Mouse (Mus musculus) CH12.LX (cell line): ENCODE measurements at regions not wholly inside any gene's neighbourhood (a gene's known extent, or its start where the extent isn't known, plus 50 kb on each side); places are given as distances from the start of the nearest gene placed in this dataset.
A peak's percentile ranks its signal among the peaks of the same experiment; 100 is the strongest.

Source experiments
- DNase-seq: peaks from one replicate; pipeline ENCODE4 v3.0.0-alpha.2; 2013; ENCODE audit errors: extremely low read depth
- H3K27ac ChIP-seq: 2 replicates; pipeline ENCODE4 v1.5.1; 2012; ENCODE audit warnings: low read depth, mild to moderate bottlenecking, control low read depth, moderate library complexity; ENCODE audit not compliant: insufficient read depth
- H3K27me3 ChIP-seq: replicated peaks from 2 replicates; pipeline ENCODE3; 2012; ENCODE audit warnings: inconsistent platforms
- H3K36me3 ChIP-seq, 2 experiments: replicated peaks in 1 of 2; 2 replicates each; pipeline versions ENCODE3 to v1.6.1; 2012; ENCODE audit warnings: inconsistent platforms in 1 of 2, low read length in 1 of 2, mild to moderate bottlenecking in 1 of 2, mixed read lengths in 1 of 2, moderate library complexity in 1 of 2; ENCODE audit not compliant: control insufficient read depth in 1 of 2, insufficient read depth in 1 of 2
- H3K4me1 ChIP-seq, 2 experiments: 2 replicates each; pipeline ENCODE4 v1.6.1; 2012; ENCODE audit warnings: inconsistent platforms in 1 of 2, moderate library complexity in 1 of 2; ENCODE audit not compliant: insufficient read depth in 2 of 2, control insufficient read depth in 1 of 2
- H3K4me2 ChIP-seq: 2 replicates; pipeline ENCODE4 v1.6.1; 2012; ENCODE audit warnings: low read depth, mild to moderate bottlenecking, control low read depth; ENCODE audit not compliant: poor library complexity, insufficient read depth, severe bottlenecking
- H3K4me3 ChIP-seq, 3 experiments: fragments of 150-350 bp in 1 of 3; sonication (generic) in 1 of 3; replicated peaks in 1 of 3; 2 replicates each; pipeline versions ENCODE3 to v1.5.1; 2011 to 2012; ENCODE audit warnings: low read depth in 2 of 3, low read length in 2 of 3, mild to moderate bottlenecking in 2 of 3, moderate library complexity in 2 of 3, control low read depth in 1 of 3, improper control_type of control experiment in 1 of 3, inconsistent platforms in 1 of 3, mixed read lengths in 1 of 3; ENCODE audit not compliant: poor library complexity in 1 of 3
- H3K79me2 ChIP-seq: replicated peaks from 2 replicates; pipeline ENCODE4 v1.6.1; 2012; ENCODE audit warnings: mild to moderate bottlenecking, moderate library complexity; ENCODE audit not compliant: control insufficient read depth, poor library complexity, insufficient read depth, severe bottlenecking; ENCODE audit errors: extremely low read depth
- H3K9ac ChIP-seq: 2 replicates; pipeline ENCODE4 v1.6.1; 2012; ENCODE audit warnings: low read depth, mild to moderate bottlenecking, control low read depth, moderate library complexity; ENCODE audit not compliant: insufficient read depth
- H3K9me3 ChIP-seq: replicated peaks from 2 replicates; pipeline ENCODE3; 2012; ENCODE audit warnings: low read length, inconsistent platforms, mixed read lengths
- BHLHE40 ChIP-seq: IDR thresholded peaks from 2 replicates; pipeline ENCODE4 v1.6.1; 2011; ENCODE audit warnings: mild to moderate bottlenecking, low read depth, low read length, improper control_type of control experiment
- CHD1 ChIP-seq: IDR thresholded peaks from 2 replicates; pipeline ENCODE4 v1.6.1; 2012; ENCODE audit warnings: low read depth, low read length, improper control_type of control experiment, inconsistent platforms
- CHD2 ChIP-seq: IDR thresholded peaks from 2 replicates; pipeline ENCODE4 v1.6.1; 2011; ENCODE audit warnings: low read length, improper control_type of control experiment
- CTCF ChIP-seq, 2 experiments: IDR thresholded peaks in 1 of 2; conservative IDR thresholded peaks in 1 of 2; 2 replicates each; pipeline ENCODE4 v1.5.1; 2011 to 2012; ENCODE audit warnings: low read depth in 2 of 2, low read length in 2 of 2, improper control_type of control experiment in 1 of 2, inconsistent platforms in 1 of 2, mild to moderate bottlenecking in 1 of 2, moderate library complexity in 1 of 2
- ELF1 ChIP-seq: IDR thresholded peaks from 2 replicates; pipeline ENCODE4 v1.6.1; 2014; ENCODE audit warnings: low read depth, mild to moderate bottlenecking, inconsistent platforms, low read length, improper control_type of control experiment
- EP300 ChIP-seq: IDR thresholded peaks from 2 replicates; pipeline ENCODE4 v1.6.1; 2011; ENCODE audit warnings: low read length, improper control_type of control experiment
- ETS1 ChIP-seq: conservative IDR thresholded peaks from 2 replicates; pipeline ENCODE4 v1.6.1; 2012; ENCODE audit warnings: low read depth, mild to moderate bottlenecking, inconsistent platforms, low read length, improper control_type of control experiment, moderate library complexity
- GABPA ChIP-seq: IDR thresholded peaks from 2 replicates; pipeline ENCODE4 v1.6.1; 2012; ENCODE audit warnings: low read depth, low read length, improper control_type of control experiment, inconsistent platforms; ENCODE audit not compliant: insufficient replicate concordance
- HCFC1 ChIP-seq: IDR thresholded peaks from 2 replicates; pipeline ENCODE4 v1.6.1; 2012; ENCODE audit warnings: low read depth, mild to moderate bottlenecking, inconsistent platforms, low read length, improper control_type of control experiment
- IRF4 ChIP-seq: IDR thresholded peaks from 2 replicates; pipeline ENCODE4 v1.6.1; 2014; ENCODE audit warnings: low read depth, mild to moderate bottlenecking, inconsistent platforms, low read length, improper control_type of control experiment
- JUN ChIP-seq: IDR thresholded peaks from 2 replicates; pipeline ENCODE4 v1.6.1; 2011; ENCODE audit warnings: low read depth, mild to moderate bottlenecking, low read length, improper control_type of control experiment, moderate library complexity; ENCODE audit not compliant: insufficient read depth
- JUND ChIP-seq: conservative IDR thresholded peaks from 2 replicates; pipeline ENCODE4 v1.6.1; 2011; ENCODE audit warnings: low read depth, low read length, improper control_type of control experiment
- KAT2A ChIP-seq: IDR thresholded peaks from 2 replicates; pipeline ENCODE4 v1.6.1; 2012; ENCODE audit warnings: low read length, improper control_type of control experiment, inconsistent platforms; ENCODE audit not compliant: insufficient replicate concordance
- MAFK ChIP-seq: IDR thresholded peaks from 2 replicates; pipeline ENCODE4 v1.6.1; 2011; ENCODE audit warnings: low read length, improper control_type of control experiment; ENCODE audit not compliant: insufficient replicate concordance
- MAX ChIP-seq: IDR thresholded peaks from 2 replicates; pipeline ENCODE4 v1.6.1; 2011; ENCODE audit warnings: low read length, improper control_type of control experiment
- MAZ ChIP-seq: IDR thresholded peaks from 2 replicates; pipeline ENCODE4 v1.6.1; 2012; ENCODE audit warnings: low read depth, mild to moderate bottlenecking, inconsistent platforms, low read length, improper control_type of control experiment, moderate library complexity
- MEF2A ChIP-seq: IDR thresholded peaks from 2 replicates; pipeline ENCODE4 v1.6.1; 2014; ENCODE audit warnings: low read depth, mild to moderate bottlenecking, inconsistent platforms, low read length, improper control_type of control experiment, borderline replicate concordance
- MXI1 ChIP-seq: IDR thresholded peaks from 2 replicates; pipeline ENCODE4 v1.6.1; 2011; ENCODE audit warnings: mild to moderate bottlenecking, low read depth, low read length, improper control_type of control experiment
- MYC ChIP-seq: IDR thresholded peaks from 2 replicates; pipeline ENCODE4 v1.6.1; 2011; ENCODE audit warnings: low read depth, mild to moderate bottlenecking, improper control_type of control experiment, low read length
- NELFE ChIP-seq: IDR thresholded peaks from 2 replicates; pipeline ENCODE4 v1.6.1; 2011; ENCODE audit warnings: low read depth, low read length, improper control_type of control experiment
- NRF1 ChIP-seq: IDR thresholded peaks from 2 replicates; pipeline ENCODE4 v1.6.1; 2014; ENCODE audit warnings: low read depth, mild to moderate bottlenecking, inconsistent platforms, low read length, improper control_type of control experiment, moderate library complexity
- PAX5 ChIP-seq: IDR thresholded peaks from 2 replicates; pipeline ENCODE4 v1.6.1; 2012; ENCODE audit warnings: low read length, inconsistent platforms, mixed read lengths
- POLR2A ChIP-seq: IDR thresholded peaks from 2 replicates; pipeline ENCODE4 v1.6.1; 2011; ENCODE audit warnings: low read depth, mild to moderate bottlenecking, improper control_type of control experiment, low read length
- POLR2AphosphoS2 ChIP-seq: IDR thresholded peaks from 2 replicates; pipeline ENCODE4 v1.6.1; 2011; ENCODE audit warnings: low read depth, low read length, improper control_type of control experiment
- RAD21 ChIP-seq: IDR thresholded peaks from 2 replicates; pipeline ENCODE4 v1.6.1; 2011; ENCODE audit warnings: low read depth, mild to moderate bottlenecking, low read length, improper control_type of control experiment, moderate library complexity
- RCOR1 ChIP-seq: conservative IDR thresholded peaks from 2 replicates; pipeline ENCODE4 v1.6.1; 2012; ENCODE audit warnings: low read depth, mild to moderate bottlenecking, inconsistent platforms, low read length, improper control_type of control experiment
- SIN3A ChIP-seq: IDR thresholded peaks from 2 replicates; pipeline ENCODE4 v1.6.1; 2012; ENCODE audit warnings: low read length, improper control_type of control experiment, inconsistent platforms
- SMC3 ChIP-seq: IDR thresholded peaks from 2 replicates; pipeline ENCODE4 v1.6.1; 2011; ENCODE audit warnings: low read depth, low read length, improper control_type of control experiment
- TCF12 ChIP-seq: IDR thresholded peaks from 2 replicates; pipeline ENCODE4 v1.6.1; 2014; ENCODE audit warnings: low read depth, mild to moderate bottlenecking, inconsistent platforms, low read length, improper control_type of control experiment
- UBTF ChIP-seq: IDR thresholded peaks from 2 replicates; pipeline ENCODE4 v1.6.1; 2012; ENCODE audit warnings: low read depth, mild to moderate bottlenecking, inconsistent platforms, low read length, improper control_type of control experiment, moderate library complexity
- USF1 ChIP-seq: IDR thresholded peaks from 2 replicates; pipeline ENCODE4 v1.6.1; 2014; ENCODE audit warnings: low read depth, mild to moderate bottlenecking, inconsistent platforms, low read length, improper control_type of control experiment
- USF2 ChIP-seq: conservative IDR thresholded peaks from 2 replicates; pipeline ENCODE4 v1.6.1; 2011; ENCODE audit warnings: low read depth, low read length, improper control_type of control experiment
- ZKSCAN1 ChIP-seq: IDR thresholded peaks from 2 replicates; pipeline ENCODE4 v1.6.1; 2012; ENCODE audit warnings: low read depth, inconsistent platforms, low read length, improper control_type of control experiment, borderline replicate concordance
- ZMIZ1 ChIP-seq: IDR thresholded peaks from 2 replicates; pipeline ENCODE4 v1.6.1; 2012; ENCODE audit warnings: low read depth, mild to moderate bottlenecking, inconsistent platforms, low read length, improper control_type of control experiment
- ZNF384 ChIP-seq: IDR thresholded peaks from 2 replicates; pipeline ENCODE4 v1.6.1; 2012; ENCODE audit warnings: low read depth, low read length, improper control_type of control experiment, inconsistent platforms
- dilution Hi-C: fragments of 300-500 bp; cut with MboI; formaldehyde crosslinking; loops from 2 replicates; pipeline ENCODE4 v1.14.3; 2020; ENCODE audit warnings: low sequenced_read_pairs; ENCODE audit not compliant: extremely low pct_unique_long_range_greater_than_20kb, extremely low pct_ligation_motif_present
- in situ Hi-C: fragments of 300-500 bp; cut with MboI; formaldehyde crosslinking; loops from 3 replicates; pipeline ENCODE4 v1.14.3; 2019; ENCODE audit warnings: low sequenced_read_pairs, low pct_ligation_motif_present, low pct_unique_long_range_greater_than_20kb, mixed read lengths

DNA sequence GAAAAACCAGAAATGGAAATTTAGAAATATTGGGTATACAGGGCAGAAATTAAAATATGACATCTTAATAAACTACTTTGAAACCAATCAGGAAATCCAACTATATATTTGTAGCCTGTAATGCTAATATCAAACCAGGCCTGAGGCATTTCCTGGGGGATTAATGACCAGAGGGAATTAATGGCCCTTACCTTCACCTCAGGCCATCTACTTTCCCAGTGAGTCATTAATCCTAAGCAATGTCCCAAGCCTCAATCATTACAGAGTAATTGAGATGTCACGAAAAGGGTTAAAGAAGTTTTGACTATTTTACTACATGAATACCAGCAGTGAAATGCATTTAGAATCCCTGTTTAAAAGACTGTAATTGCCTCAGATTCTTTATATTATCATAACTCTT is 329.7 kb downstream of the Gpd2 start:
- dilution Hi-C loops, result no loop called here
- H3K36me3 ChIP-seq, result no peaks in the 10 kb centered on the region
- no peak for DNase-seq
- in situ Hi-C loops, result no loop called here
- H3K9me3 ChIP-seq, result peaks cover 1% of the 10 kb centered on the region
- H3K4me1 ChIP-seq, result no peaks in the 10 kb centered on the region
- no peaks in the 10 kb centered on the region for H3K27me3 ChIP-seq
- no peak overlapping the region for H3K27ac ChIP-seq
- H3K79me2 ChIP-seq, result no peaks in the 10 kb centered on the region
- TF ChIP-seq MEF2A, result no peak
- no peak for TF ChIP-seq USF2
- TF ChIP-seq KAT2A, result no peak
- no peak overlapping the region for H3K4me2 ChIP-seq
- H3K9ac ChIP-seq, result no peak overlapping the region
- no peak overlapping the region for H3K4me3 ChIP-seq

DNA sequence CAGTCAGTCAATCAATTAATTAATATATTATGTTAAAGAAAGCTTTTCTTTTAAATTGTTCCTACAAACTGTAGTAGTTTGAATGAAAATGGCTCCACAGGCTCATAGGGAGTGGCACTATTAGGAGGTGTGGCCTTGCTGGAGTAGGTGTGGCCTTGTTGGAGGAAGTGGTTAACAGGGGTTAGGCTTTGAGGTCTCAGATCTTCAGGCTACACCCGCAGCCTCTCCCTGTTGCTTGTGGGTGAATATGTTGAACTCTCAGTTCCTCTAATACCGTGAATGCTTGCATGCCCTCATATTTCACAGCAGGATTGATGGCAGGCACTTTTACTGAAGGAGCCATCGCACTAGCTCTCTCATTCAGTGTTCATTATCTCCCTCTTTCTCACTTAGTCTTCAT is 349.6 kb downstream of the Gpd2 start:
- Histone ChIP-seq H3K79me2 (no peaks in the 10 kb centered on the region), H3K27me3 (no peaks in the 10 kb centered on the region), H3K4me1 (peaks cover 0 to 4% of the 10 kb centered on the region in 2 experiments; a peak in 2 of 4 replicates), H3K4me2 (no peak overlapping the region; the same call in 1 of the 2 replicates), H3K4me3 (no peak overlapping the region), H3K9ac (no peak overlapping the region), H3K9me3 (no peaks in the 10 kb centered on the region), H3K27ac (no peak overlapping the region), H3K36me3 (no peaks in the 10 kb centered on the region)
- in situ Hi-C loops, result no loop called here
- DNase-seq, result peak; percentile 82
- dilution Hi-C loops, result no loop called here
- 0 out of 2 replicates have a peak, but pooled peaks have one; percentile 17 for TF ChIP-seq BHLHE40
- TF ChIP-seq PAX5, result no peak
- no peak for TF ChIP-seq USF2
- 0 out of 2 replicates have a peak, but pooled peaks have one; percentile 16 for TF ChIP-seq CHD2
- TF ChIP-seq MAX, result 0 out of 2 replicates have a peak, but pooled peaks have one; percentile 24
- TF ChIP-seq SMC3, result no peak
- TF ChIP-seq NRF1, result no peak
- peak; percentile 85 for TF ChIP-seq IRF4
- TF ChIP-seq MYC, result no peak
- TF ChIP-seq MXI1, result no peak
- no peak for TF ChIP-seq GABPA
- no peak for TF ChIP-seq NELFE
- TF ChIP-seq RCOR1, result no peak
- TF ChIP-seq MAFK, result 0 out of 2 replicates have a peak, but pooled peaks have one; percentile 21
- TF ChIP-seq ZNF384, result no peak
- no peak for TF ChIP-seq JUN
- TF ChIP-seq CHD1, result no peak
- no peak for TF ChIP-seq SIN3A
- TF ChIP-seq EP300, result peak; percentile 83
- TF ChIP-seq MAZ, result no peak
- no peak for TF ChIP-seq POLR2A
- no peak for TF ChIP-seq RAD21
- 0 out of 2 replicates have a peak, but pooled peaks have one; percentile 14 for TF ChIP-seq TCF12
- no peak for TF ChIP-seq POLR2AphosphoS2
- no peak for TF ChIP-seq HCFC1
- no peak for TF ChIP-seq ZKSCAN1
- TF ChIP-seq JUND, result no peak
- TF ChIP-seq CTCF (conservative IDR thresholded peaks at IDR 0.05 in 1 of 2, IDR thresholded peaks at IDR 0.05 in 1 of 2; ENCODE audit: low read depth in 2 of 2, low read length in 2 of 2), result no peak
- TF ChIP-seq ETS1, result no peak
- TF ChIP-seq ELF1, result no peak
- TF ChIP-seq UBTF, result no peak
- no peak for TF ChIP-seq USF1
- TF ChIP-seq ZMIZ1, result no peak
